In the genomic region with DNA sequence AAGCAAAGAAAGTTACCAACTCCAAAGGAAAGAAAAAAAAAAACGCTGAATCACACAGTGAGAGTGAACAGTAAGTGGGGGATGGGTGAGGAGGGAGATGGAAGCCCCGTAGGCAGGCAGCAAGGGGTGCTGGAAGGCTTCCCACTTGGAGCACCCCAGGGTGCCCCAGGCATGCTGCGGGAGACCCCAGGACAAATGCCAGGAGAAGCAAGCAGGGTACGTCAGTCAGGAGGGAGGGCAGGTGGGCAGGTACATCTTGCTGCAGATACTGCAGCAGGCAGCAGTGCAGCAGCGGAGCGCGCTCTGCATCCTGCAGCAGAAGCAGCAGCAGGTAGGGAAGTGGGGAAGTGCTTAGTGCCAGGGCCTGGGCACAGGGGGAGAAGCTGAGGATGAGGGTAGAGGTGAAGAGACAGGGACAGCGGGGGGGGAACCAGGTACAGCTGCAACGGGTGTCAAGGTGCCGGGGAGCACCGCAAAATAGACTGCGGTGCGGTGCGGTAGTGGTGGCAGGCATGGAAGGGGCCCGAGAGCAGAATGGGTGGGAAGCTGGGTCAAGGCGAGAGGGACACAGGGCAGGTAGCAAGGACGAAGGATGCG, we compare ENCODE assay signal across 8 mouse cellular contexts. TPM values are rescaled to one million over a fixed set of nuclear protein-coding genes. Genes with fewer than 3 reads are reported as not detected.
DNase-seq lines count a peak whose midpoint lies in the region; ATAC-seq lines count a peak whose summit lies in the region.

A gene (plus strand): TSS at position 280 of the 597 bp plus-strand sequence.

- H3K4me1 ChIP-seq in lung, embryonic 15.5 days: peaks cover 17% of the 10 kb centered on the region
- H3K4me1 ChIP-seq in forebrain, embryonic 12.5 days: peaks cover 24% of the 10 kb centered on the region
- peaks cover 25% of the 10 kb centered on the region for H3K4me1 ChIP-seq in neural tube, embryonic 12.5 days

- 2% methylated on average over 18 of the region's 18 CpGs for WGBS in lung, embryonic 15.5 days
- 2% methylated on average over 18 of the region's 18 CpGs for WGBS in forebrain, embryonic 12.5 days
- WGBS in neural tube, embryonic 12.5 days: 4% methylated on average over 18 of the region's 18 CpGs

- H3K27me3 ChIP-seq in lung, embryonic 15.5 days: peaks cover 20% of the 10 kb centered on the region
- H3K27me3 ChIP-seq in forebrain, embryonic 12.5 days: peaks cover 22% of the 10 kb centered on the region
- H3K27me3 ChIP-seq in neural tube, embryonic 12.5 days (replicated peaks): peaks cover 16% of the 10 kb centered on the region

- H3K4me2 ChIP-seq in lung, embryonic 15.5 days: peak within 1 kb of the TSS; percentile 93
- H3K4me2 ChIP-seq in forebrain, embryonic 12.5 days: peak within 1 kb of the TSS; percentile 92
- H3K4me2 ChIP-seq in neural tube, embryonic 12.5 days (replicated peaks): peak within 1 kb of the TSS; percentile 90

- intact Hi-C loops in left cerebral cortex, postnatal 14 days (cut with DNase I): no loop called here

- DNase-seq in lung, postnatal 10 days: no peak
- DNase-seq in cerebellum, adult 18-20 months: peak; percentile 34 to 55
- DNase-seq in left cerebral cortex, postnatal 14 days (ENCODE audit: low spot score in 2 of 2): no peak
- DNase-seq in lung, postnatal 14 days: no peak

- peak within 1 kb of the TSS; percentile 76 for H3K9ac ChIP-seq in lung, embryonic 15.5 days
- peak within 1 kb of the TSS; percentile 79 for H3K9ac ChIP-seq in forebrain, embryonic 12.5 days
- H3K9ac ChIP-seq in neural tube, embryonic 12.5 days: peak within 1 kb of the TSS; percentile 83

- no peaks in the 10 kb centered on the region for H3K36me3 ChIP-seq in lung, embryonic 15.5 days
- peaks cover 11% of the 10 kb centered on the region for H3K36me3 ChIP-seq in forebrain, embryonic 12.5 days (replicated peaks)
- no peaks in the 10 kb centered on the region; the same call in 1 of the 2 replicates for H3K36me3 ChIP-seq in neural tube, embryonic 12.5 days

- peak within 1 kb of the TSS; percentile 60; the same call in 1 of the 2 replicates for H3K27ac ChIP-seq in lung, embryonic 15.5 days
- 0 out of 2 replicates have a peak within 1 kb of the TSS, but pooled peaks have one; percentile 82 for H3K27ac ChIP-seq in forebrain, embryonic 12.5 days
- no peak within 1 kb of the TSS for H3K27ac ChIP-seq in neural tube, embryonic 12.5 days

- H3K4me3 ChIP-seq in lung, embryonic 15.5 days: peak within 1 kb of the TSS; percentile 78
- H3K4me3 ChIP-seq in forebrain, embryonic 12.5 days (replicated peaks): peak within 1 kb of the TSS; percentile 59
- H3K4me3 ChIP-seq in neural tube, embryonic 12.5 days: peak within 1 kb of the TSS; percentile 71

- H3K9me3 ChIP-seq in lung, embryonic 15.5 days: no peaks in the 10 kb centered on the region
- H3K9me3 ChIP-seq in forebrain, embryonic 12.5 days: peaks cover 13% of the 10 kb centered on the region
- H3K9me3 ChIP-seq in neural tube, embryonic 12.5 days: peaks cover 9% of the 10 kb centered on the region; the same call in 1 of the 2 replicates

- no peak for ATAC-seq in lung, embryonic 15.5 days (ENCODE audit: borderline replicate concordance, extremely low read depth, low FRiP score, low TSS enrichment)
- no peak for ATAC-seq in forebrain, embryonic 12.5 days (ENCODE audit: low FRiP score)
- no peak; the same call in 1 of the 2 replicates for ATAC-seq in neural tube, embryonic 12.5 days (ENCODE audit: low FRiP score, low read depth)
- ATAC-seq in erythroid progenitor cell, adult 5-6 weeks (replicated peaks; ENCODE audit: low FRiP score, poor library complexity, severe bottlenecking): no peak

RNA-seq across cellular contexts. Expression of the gene that starts here (rescaled TPM):
- polyA plus RNA-seq in lung, embryonic 15.5 days (2015; fragmentation: Nextera tagmentation; extraction: Ambion mirVana): 3.2 and 3.3 TPM in 2 replicates
- polyA plus RNA-seq in forebrain, embryonic 12.5 days (2016; fragmentation: Nextera tagmentation; extraction: Ambion mirVana): 7.3 and 7.5 TPM in 2 replicates
- total RNA-seq in left cerebral cortex, postnatal 14 days (2021): 10 to 100 TPM; 18.7 to 19.9 TPM
- 6.6 and 7.2 TPM in 2 replicates for polyA plus RNA-seq in neural tube, embryonic 12.5 days (2016; fragmentation: Nextera tagmentation; extraction: Ambion mirVana)
- total RNA-seq in erythroid progenitor cell, adult 5-6 weeks (2015; ENCODE audit: low replicate concordance): 8.8 TPM in 1 of 2 replicates, not detected in the other
- not detected in 2 replicates for total RNA-seq in erythroid progenitor cell, adult 5-6 weeks (2017; ENCODE audit: low replicate concordance)

Comparison
In these comparisons a context has a peak if more than half of its experiments do, and no peak if none do; other contexts are left out.
1. DNase-seq: peak in cerebellum, adult 18-20 months (2 of 2); none in lung, postnatal 10 days (single experiment), left cerebral cortex, postnatal 14 days (0 of 2) and lung, postnatal 14 days (single experiment).
2. Peak in every context shown above with its lines, with median percentiles within 50 percentile points of each other: H3K4me2 ChIP-seq, H3K4me3 ChIP-seq and H3K9ac ChIP-seq.